Comparison of ENCODE assay signal across 26 mouse cellular contexts in the genomic region with DNA sequence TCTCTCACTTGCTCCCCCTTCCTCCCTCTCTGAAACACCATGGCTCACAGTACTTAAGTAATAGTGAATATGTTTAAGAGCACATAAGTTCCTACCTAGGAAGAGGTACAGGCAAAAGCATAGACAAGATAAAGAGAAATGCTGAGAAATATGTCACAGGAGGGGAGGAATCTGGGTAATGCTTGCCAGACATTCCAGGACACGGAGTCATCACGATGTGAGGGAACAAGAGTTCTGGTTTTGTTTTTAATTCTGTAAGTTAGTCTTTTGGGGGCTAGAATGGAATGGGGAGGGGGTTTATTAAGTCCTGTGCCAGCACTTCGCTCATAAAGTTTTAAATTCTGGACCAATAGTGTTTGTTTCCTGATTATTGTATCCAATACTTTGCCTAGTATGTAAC. TPM values are rescaled to one million over a fixed set of nuclear protein-coding genes. Genes with fewer than 3 reads are reported as not detected.
DNase-seq lines count a peak whose midpoint lies in the region; ATAC-seq and TF ChIP-seq lines count a peak whose summit lies in the region.
"Had no signal": no experiment of that assay in that cellular context is flagged by ENCODE, and none has a peak within 500 bp of the region (broad histone marks: within the 10 kb centered on the region; RNA-seq: fewer than 3 reads in every experiment).

No protein-coding gene starts in this region.

- peak; percentile 46 for ATAC-seq in Patski
- no peak for ATAC-seq in monocyte, adult 5-6 weeks (replicated peaks; ENCODE audit: insufficient number of reproducible peaks, low FRiP score, low TSS enrichment, poor library complexity, severe bottlenecking)
- ATAC-seq: forebrain, embryonic 13.5 days; forebrain, embryonic 16.5 days; intestine, postnatal 0 days had no signal

- no peaks in the 10 kb centered on the region for H3K79me2 ChIP-seq in C2C12 (ENCODE audit: control insufficient read depth, insufficient read depth)

- DNase-seq in 3134 (ENCODE audit: extremely low read depth, insufficient read length, low spot score) (peak; percentile 49), Patski (ENCODE audit: low read depth, low spot score) (no peak)
- DNase-seq in layer of hippocampus, adult 9-10 months (ENCODE audit: low spot score) = no peak
- DNase-seq in left cerebral cortex, postnatal 36 days (ENCODE audit: low spot score in 2 of 2) = no peak
- DNase-seq: adrenal gland, adult 8-10 months; adrenal gland, postnatal 25 days; cerebellum, adult 11-12 months; cerebellum, adult 8-10 months; cerebellum, postnatal 10 days; cerebellum, postnatal 36 days; embryo, embryonic 11 days; gastrocnemius, postnatal 14 days; heart, adult 11 months had no signal

- H3ac ChIP-seq in C2C12 (ENCODE audit: control insufficient read depth, insufficient read length, low read depth) = no peak overlapping the region

- TF ChIP-seq CTCF in C2C12 (IDR thresholded peaks at IDR 0.05; ENCODE audit: control insufficient read depth, insufficient read depth, insufficient read length) = no peak
- TF ChIP-seq CTCF in Patski (IDR thresholded peaks at IDR 0.05) = no peak

- POLR2A ChIA-PET in Patski (lab: Charles Lee) = no interaction called here

- no peaks in the 10 kb centered on the region for H3K79me3 ChIP-seq in C2C12 (ENCODE audit: low read depth)

- no peaks in the 10 kb centered on the region for H3K36me3 ChIP-seq in C2C12 (ENCODE audit: control insufficient read depth, insufficient read depth)
- H3K36me3 ChIP-seq: embryonic facial prominence, embryonic 10.5 days; embryonic facial prominence, embryonic 13.5 days; forebrain, embryonic 10.5 days; G1E; hindbrain, embryonic 12.5 days; hindbrain, embryonic 15.5 days had no signal

- H3K27me3 ChIP-seq in C2C12 (ENCODE audit: control insufficient read depth, insufficient read depth, insufficient read length) (no peaks in the 10 kb centered on the region), Patski (no peaks in the 10 kb centered on the region)
- H3K27me3 ChIP-seq: embryonic facial prominence, embryonic 13.5 days; forebrain, embryonic 13.5 days; hindbrain, embryonic 12.5 days; hindbrain, embryonic 15.5 days had no signal

- H3K4me3 ChIP-seq in C2C12 (ENCODE audit: insufficient read depth, poor library complexity, severe bottlenecking) = no peak overlapping the region
- H3K4me3 ChIP-seq: embryonic facial prominence, embryonic 10.5 days; embryonic facial prominence, embryonic 13.5 days; forebrain, embryonic 10.5 days; forebrain, embryonic 13.5 days; hindbrain, embryonic 12.5 days; hindbrain, embryonic 15.5 days had no signal

- in situ Hi-C loops in Patski (cut with MboI; ENCODE audit: low pct_unique_long_range_greater_than_20kb) = no loop called here

- CTCF ChIA-PET in Patski (lab: Charles Lee) = interaction anchor here (1.9 kb wide), 1 partner anchor 20 kb away, joined by 7 read pairs; no protein-coding TSS in a partner anchor

- intact Hi-C loops in left cerebral cortex, postnatal 36 days (cut with DNase I) = no loop called here

TF ChIP-seq in C2C12, 6 proteins besides CTCF, POLR2A, EP300 and RAD21:
- TF ChIP-seq FOSL1 (IDR thresholded peaks at IDR 0.05; ENCODE audit: insufficient read depth, low read length, poor library complexity, severe bottlenecking) (peak; percentile 14), USF1 (IDR thresholded peaks at IDR 0.05; ENCODE audit: low read depth) (no peak)

RNA-seq across cellular contexts. Expression of gene Rgs5, which starts 40.1 kb away (rescaled TPM):
- polyA plus RNA-seq in C2C12 (2012; fragmentation: generic; extraction: Trizol) (0.08 TPM), Patski (2021) (0.14 TPM)
- not detected in 3 replicates for total RNA-seq in monocyte, adult 5-6 weeks (2017)
- 10 to 100 TPM; 42.8 to 45.8 TPM for total RNA-seq in left cerebral cortex, postnatal 36 days (2021)
- total RNA-seq: CH12.LX; hematopoietic stem cell, adult 5-6 weeks had no signal
- polyA plus RNA-seq: G1E had no signal

RNA-seq across cellular contexts. Expression of gene Rgs4, which starts 52.1 kb away (rescaled TPM):
- polyA plus RNA-seq in C2C12 (2012; fragmentation: generic; extraction: Trizol) (1.1 TPM), Patski (2021) (11.0 TPM)
- total RNA-seq in monocyte, adult 5-6 weeks (2017) = not detected in 3 replicates
- total RNA-seq in left cerebral cortex, postnatal 36 days (2021) = 100 to 1,000 TPM; 425 to 565 TPM
- total RNA-seq: CH12.LX; G1E; hematopoietic stem cell, adult 5-6 weeks had no signal
- polyA plus RNA-seq: G1E had no signal

Comparison
In these comparisons a context has a peak if more than half of its experiments do, and no peak if none do; other contexts are left out.
1. RNA of gene Rgs5, which starts 40.1 kb away (total RNA-seq): 42.8 to 45.8 TPM in left cerebral cortex, postnatal 36 days; not detected in monocyte, adult 5-6 weeks; every median in the first group is over 10 times any median in the second.
2. RNA of gene Rgs4, which starts 52.1 kb away (total RNA-seq): 425 to 565 TPM in left cerebral cortex, postnatal 36 days; not detected in monocyte, adult 5-6 weeks; every median in the first group is over 100 times any median in the second.